Comparison of ENCODE assay signal across 8 mouse cellular contexts in genomic region chr11:95076536-95077111, GRCm38 (mm10). TPM values are rescaled to one million over a fixed set of nuclear protein-coding genes. Genes with fewer than 3 reads are reported as not detected.
A peak's percentile ranks its signal among the peaks of the same experiment; 100 is the strongest.
DNase-seq lines count a peak whose midpoint lies in the region; ATAC-seq and TF ChIP-seq lines count a peak whose summit lies in the region.

TSS of gene Itga3 (minus strand) at chr11:95076801.

- intact Hi-C loops in heart, adult 2 months (cut with DNase I) = loop anchor here (1.0 kb wide), 2 partner anchors 28 to 29 kb away; no protein-coding TSS in a partner anchor

- TF ChIP-seq CTCF in heart, adult 2 months (IDR thresholded peaks at IDR 0.05) = no peak
- no peak for TF ChIP-seq CTCF in kidney, adult 2 months (conservative IDR thresholded peaks at IDR 0.05; ENCODE audit: insufficient read depth, insufficient read length, low read depth, low read length)

- peaks cover 70% of the 10 kb centered on the region for H3K27me3 ChIP-seq in erythroblast, embryonic 14.5 days (ENCODE audit: control insufficient read depth)
- no peaks in the 10 kb centered on the region for H3K27me3 ChIP-seq in heart, adult 2 months (ENCODE audit: control insufficient read depth, insufficient read depth, low read length)
- H3K27me3 ChIP-seq in kidney, adult 2 months (replicated peaks; ENCODE audit: control insufficient read depth, insufficient read depth, low read length) = no peaks in the 10 kb centered on the region
- peaks cover 90% of the 10 kb centered on the region for H3K27me3 ChIP-seq in limb, embryonic 10.5 days (ENCODE audit: low read depth, poor library complexity, severe bottlenecking)
- H3K27me3 ChIP-seq in midbrain, embryonic 13.5 days = peaks cover 65% of the 10 kb centered on the region
- H3K27me3 ChIP-seq in stomach, embryonic 15.5 days (replicated peaks) = peaks cover 12% of the 10 kb centered on the region; the same call in 1 of the 2 replicates

- peak within 1 kb of the TSS; percentile 81 for H3K4me2 ChIP-seq in midbrain, embryonic 13.5 days (replicated peaks)
- H3K4me2 ChIP-seq in stomach, embryonic 15.5 days = peak within 1 kb of the TSS; percentile 90

- TF ChIP-seq EP300 in heart, adult 2 months (IDR thresholded peaks at IDR 0.05; ENCODE audit: insufficient read depth, low read depth, low read length) = no peak

- peak within 1 kb of the TSS; percentile 77 for H3K27ac ChIP-seq in heart, adult 2 months
- peak within 1 kb of the TSS; percentile 94 for H3K27ac ChIP-seq in kidney, adult 2 months (ENCODE audit: insufficient read depth, low read depth, low read length)
- H3K27ac ChIP-seq in limb, embryonic 10.5 days = peak within 1 kb of the TSS; percentile 79
- peak within 1 kb of the TSS; percentile 71 for H3K27ac ChIP-seq in midbrain, embryonic 13.5 days
- H3K27ac ChIP-seq in stomach, embryonic 15.5 days = peak within 1 kb of the TSS; percentile 91

- peak; percentile 80 for DNase-seq in embryo, embryonic 11 days
- peak; percentile 76 to 85 for DNase-seq in heart, adult 2 months
- peak; percentile 92 for DNase-seq in kidney, adult 2 months
- DNase-seq in limb, embryonic 10.5 days (ENCODE audit: low spot score) = peak; percentile 72

- H3K4me1 ChIP-seq in erythroblast, embryonic 14.5 days (ENCODE audit: control insufficient read depth) = no peaks in the 10 kb centered on the region
- peaks cover 12% of the 10 kb centered on the region for H3K4me1 ChIP-seq in heart, adult 2 months (ENCODE audit: control insufficient read depth, insufficient read depth, low read length)
- peaks cover 32% of the 10 kb centered on the region for H3K4me1 ChIP-seq in kidney, adult 2 months (ENCODE audit: control insufficient read depth, insufficient read depth, low read length)
- H3K4me1 ChIP-seq in limb, embryonic 10.5 days = peaks cover 39% of the 10 kb centered on the region
- peaks cover 34% of the 10 kb centered on the region for H3K4me1 ChIP-seq in midbrain, embryonic 13.5 days (replicated peaks)
- peaks cover 63% of the 10 kb centered on the region for H3K4me1 ChIP-seq in stomach, embryonic 15.5 days

- peak within 1 kb of the TSS; percentile 78 for H3K9ac ChIP-seq in heart, adult 2 months (ENCODE audit: low read depth, low read length)
- H3K9ac ChIP-seq in midbrain, embryonic 13.5 days (replicated peaks) = peak within 1 kb of the TSS; percentile 79
- peak within 1 kb of the TSS; percentile 61 for H3K9ac ChIP-seq in stomach, embryonic 15.5 days

- no peak for ATAC-seq in erythroblast, adult 5-6 weeks (replicated peaks; ENCODE audit: low FRiP score, poor library complexity, severe bottlenecking)
- peak; percentile 83 for ATAC-seq in midbrain, embryonic 13.5 days
- peak; percentile 78 for ATAC-seq in stomach, embryonic 15.5 days (ENCODE audit: insufficient read depth, low FRiP score, low read depth)

- peaks cover 2% of the 10 kb centered on the region; the same call in 1 of the 2 replicates for H3K9me3 ChIP-seq in erythroblast, embryonic 14.5 days (ENCODE audit: control insufficient read depth, low read length)
- no peaks in the 10 kb centered on the region for H3K9me3 ChIP-seq in limb, embryonic 10.5 days (replicated peaks)
- no peaks in the 10 kb centered on the region for H3K9me3 ChIP-seq in midbrain, embryonic 13.5 days
- no peaks in the 10 kb centered on the region for H3K9me3 ChIP-seq in stomach, embryonic 15.5 days

- under 1% methylated on average over 50 of the region's 51 CpGs for WGBS in heart, adult 2 months
- under 1% methylated on average over 51 of the region's 51 CpGs for WGBS in kidney, adult 2 months
- WGBS in limb, embryonic 10.5 days = under 1% methylated on average over 50 of the region's 51 CpGs
- WGBS in midbrain, embryonic 13.5 days = under 1% methylated on average over 48 of the region's 51 CpGs
- under 1% methylated on average over 44 of the region's 51 CpGs for WGBS in stomach, embryonic 15.5 days

- H3K79me2 ChIP-seq in heart, adult 2 months (replicated peaks; ENCODE audit: control insufficient read depth, insufficient read depth, low read length) = no peaks in the 10 kb centered on the region

- H3K4me3 ChIP-seq in erythroblast, embryonic 14.5 days (replicated peaks) = peak within 1 kb of the TSS; percentile 46
- peak within 1 kb of the TSS; percentile 60 for H3K4me3 ChIP-seq in heart, adult 2 months
- peak within 1 kb of the TSS; percentile 84 for H3K4me3 ChIP-seq in kidney, adult 2 months (ENCODE audit: insufficient read depth, low read depth, low read length)
- H3K4me3 ChIP-seq in limb, embryonic 10.5 days = peak within 1 kb of the TSS; percentile 62
- peak within 1 kb of the TSS; percentile 62 for H3K4me3 ChIP-seq in midbrain, embryonic 13.5 days (replicated peaks)
- H3K4me3 ChIP-seq in stomach, embryonic 15.5 days (replicated peaks) = peak within 1 kb of the TSS; percentile 61

- TF ChIP-seq POLR2A in heart, adult 2 months (IDR thresholded peaks at IDR 0.05; ENCODE audit: insufficient read depth, low read depth, low read length) = no peak
- TF ChIP-seq POLR2A in kidney, adult 2 months (IDR thresholded peaks at IDR 0.05; ENCODE audit: low read depth, low read length) = peak; percentile 11

- no peaks in the 10 kb centered on the region for H3K36me3 ChIP-seq in erythroblast, embryonic 14.5 days (ENCODE audit: control insufficient read depth)
- no peaks in the 10 kb centered on the region for H3K36me3 ChIP-seq in heart, adult 2 months (ENCODE audit: control insufficient read depth, insufficient read depth, low read length)
- no peaks in the 10 kb centered on the region for H3K36me3 ChIP-seq in kidney, adult 2 months (ENCODE audit: control insufficient read depth, insufficient read depth, low read length)
- no peaks in the 10 kb centered on the region for H3K36me3 ChIP-seq in limb, embryonic 10.5 days
- H3K36me3 ChIP-seq in midbrain, embryonic 13.5 days = no peaks in the 10 kb centered on the region
- H3K36me3 ChIP-seq in stomach, embryonic 15.5 days = no peaks in the 10 kb centered on the region

RNA-seq across cellular contexts. Expression of gene Itga3, which starts in this region (rescaled TPM):
- polyA plus RNA-seq in erythroblast, embryonic 14.5 days (2012) = 0.01 and 0.03 TPM in 2 replicates
- not detected in 2 replicates for total RNA-seq in erythroblast, adult 5-6 weeks (2015; ENCODE audit: low replicate concordance)
- total RNA-seq in erythroblast, adult 5-6 weeks (2017; ENCODE audit: low replicate concordance) = not detected in 2 replicates
- total RNA-seq in heart, adult 2 months (2021) = 10 to 100 TPM; 10.4 to 10.6 TPM
- 11.4 and 13.8 TPM in 2 replicates for polyA plus RNA-seq in heart, adult 2 months (2012; rRNA removed)
- polyA plus RNA-seq in kidney, adult 2 months (2012; rRNA removed) = 48.2 and 55.4 TPM in 2 replicates
- polyA plus RNA-seq in limb, embryonic 10.5 days (2016; fragmentation: Nextera tagmentation; extraction: Ambion mirVana) = 10.2 and 11.1 TPM in 2 replicates
- 6.6 and 8.8 TPM in 2 replicates for polyA plus RNA-seq in midbrain, embryonic 13.5 days (2015; fragmentation: Nextera tagmentation; extraction: Ambion mirVana)
- polyA plus RNA-seq in stomach, embryonic 15.5 days (2015; fragmentation: Nextera tagmentation; extraction: Ambion mirVana) = 23.8 and 24.1 TPM in 2 replicates

Comparison
In these comparisons a context has a peak if more than half of its experiments do, and no peak if none do; other contexts are left out.
1. RNA of gene Itga3 (total RNA-seq): 10.4 to 10.6 TPM in heart, adult 2 months; not detected in erythroblast, adult 5-6 weeks; every median in the first group is over 10 times any median in the second.
2. Peak in every context shown above with its lines, with median percentiles within 50 percentile points of each other: H3K4me3 ChIP-seq, DNase-seq, H3K27ac ChIP-seq and H3K9ac ChIP-seq.